Mouse (Mus musculus) kidney, adult 2 months (tissue): Measurements from ENCODE around the gene Prpf8.

Source experiments
- CTCF ChIP-seq: fragments of 200-500 bp; conservative IDR thresholded peaks from 2 replicates; pipeline ENCODE4 v1.5.1; 2011; ENCODE audit warnings: low read depth, mild to moderate bottlenecking, control low read depth, low read length, moderate library complexity, mixed read lengths; ENCODE audit not compliant: insufficient read depth, insufficient read length
- POLR2A ChIP-seq: fragments of 200-500 bp; IDR thresholded peaks from one replicate; pipeline ENCODE4 v1.6.1; 2011; ENCODE audit warnings: low read depth, low read length, control low read depth

- TF ChIP-seq CTCF, result peak; percentile 44
- no peak for TF ChIP-seq POLR2A
Observed at GRCm38 (mm10) chr11:75558101-75558500, 71.5 kb downstream of the Prpf8 start.
